30 mouse cellular contexts compared by ENCODE assay signal in genomic region chr1:34505970-34506551, GRCm38 (mm10). TPM values are rescaled to one million over a fixed set of nuclear protein-coding genes. Genes with fewer than 3 reads are reported as not detected.
"Had no signal": no experiment of that assay in that cellular context is flagged by ENCODE, and none has a peak within 500 bp of the region (broad histone marks: within the 10 kb centered on the region; RNA-seq: fewer than 3 reads in every experiment).

No protein-coding gene starts in this region.

- H3K36me3 ChIP-seq: limb, embryonic 13.5 days; liver, embryonic 12.5 days; liver, embryonic 15.5 days; lung, embryonic 15.5 days; midbrain, embryonic 10.5 days had no signal

- DNase-seq: kidney, adult 18-20 months; kidney, adult 9 months; kidney, postnatal 25 days; layer of hippocampus, postnatal 36 days; liver; lung, adult 18-20 months; lung, postnatal 10 days; lung, postnatal 36 days; midbrain, embryonic 14.5 days; thymus, adult 18-20 months; thymus, postnatal 36 days had no signal

- H3K4me2 ChIP-seq: limb, embryonic 13.5 days; liver, embryonic 12.5 days; liver, embryonic 15.5 days; lung, embryonic 15.5 days had no signal

- H3K4me3 ChIP-seq: left cerebral cortex, adult 2 months; limb, embryonic 13.5 days; liver, embryonic 12.5 days; liver, embryonic 15.5 days; lung, embryonic 15.5 days; midbrain, embryonic 10.5 days had no signal

- H3K4me1 ChIP-seq: liver, embryonic 15.5 days; lung, embryonic 15.5 days had no signal

- ATAC-seq: liver, embryonic 12.5 days had no signal

- H3K9me3 ChIP-seq: limb, embryonic 13.5 days; liver, embryonic 12.5 days; liver, embryonic 15.5 days; lung, embryonic 15.5 days; midbrain, embryonic 10.5 days had no signal

- H3K27me3 ChIP-seq: limb, embryonic 13.5 days; liver, embryonic 12.5 days; liver, embryonic 15.5 days; lung, embryonic 15.5 days had no signal

- H3K9ac ChIP-seq: limb, embryonic 13.5 days; liver, embryonic 12.5 days; liver, embryonic 15.5 days; lung, embryonic 15.5 days had no signal

- H3K27ac ChIP-seq: kidney, postnatal 0 days; left cerebral cortex, adult 2 months; limb, embryonic 13.5 days; liver, embryonic 12.5 days; liver, embryonic 15.5 days; lung, embryonic 15.5 days; midbrain, embryonic 10.5 days had no signal

RNA-seq across cellular contexts. Expression of gene Prss39, which starts 7.9 kb away (rescaled TPM):
- total RNA-seq: layer of hippocampus, adult 8-10 months; layer of hippocampus, postnatal 10 days; layer of hippocampus, postnatal 36 days; left cerebral cortex, adult 2 months; left cerebral cortex, postnatal 10 days; left cerebral cortex, postnatal 36 days; midbrain, postnatal 0 days had no signal
- polyA plus RNA-seq: kidney, postnatal 0 days; limb, embryonic 13.5 days; liver, embryonic 12.5 days; liver, embryonic 15.5 days; lung, embryonic 15.5 days; midbrain, embryonic 10.5 days; midbrain, embryonic 14.5 days; midbrain, postnatal 0 days; neural tube, embryonic 11.5 days; neural tube, embryonic 14.5 days; small intestine, adult 2 months; stomach, embryonic 16.5 days; urinary bladder, adult 2 months had no signal

RNA-seq across cellular contexts. Expression of gene Cfc1, which starts 29.4 kb away (rescaled TPM):
- total RNA-seq: layer of hippocampus, adult 8-10 months; layer of hippocampus, postnatal 10 days; layer of hippocampus, postnatal 36 days; left cerebral cortex, adult 2 months; left cerebral cortex, postnatal 10 days; left cerebral cortex, postnatal 36 days; midbrain, postnatal 0 days had no signal
- polyA plus RNA-seq: liver, embryonic 12.5 days; liver, embryonic 15.5 days; midbrain, embryonic 10.5 days; midbrain, embryonic 14.5 days; neural tube, embryonic 11.5 days; neural tube, embryonic 14.5 days; small intestine, adult 2 months; spleen, adult 2 months; testis, adult 2 months had no signal

RNA-seq across cellular contexts. Expression of gene Prss40, which starts 54.7 kb away (rescaled TPM):
- total RNA-seq: layer of hippocampus, adult 8-10 months; layer of hippocampus, postnatal 10 days; layer of hippocampus, postnatal 36 days; left cerebral cortex, adult 2 months; left cerebral cortex, postnatal 10 days; left cerebral cortex, postnatal 36 days; midbrain, postnatal 0 days had no signal
- polyA plus RNA-seq: kidney, postnatal 0 days; liver, embryonic 12.5 days; liver, embryonic 15.5 days; lung, embryonic 15.5 days; midbrain, embryonic 10.5 days; midbrain, embryonic 14.5 days; neural tube, embryonic 11.5 days; neural tube, embryonic 14.5 days; small intestine, adult 2 months; spleen, adult 2 months; stomach, embryonic 16.5 days; urinary bladder, adult 2 months had no signal
